Mouse (Mus musculus): Measurements from ENCODE around the gene Usp44. TPM values are rescaled to one million over a fixed set of nuclear protein-coding genes. Genes with fewer than 3 reads are reported as not detected.

Gene Usp44
- total RNA-seq, 2 experiments from 2014 or later: not detected

Other genes starting within 250 kb of the Usp44 start
- gene Snrpf, start 241.8 kb upstream of the Usp44 start, total RNA-seq (2021): 10 to 100 TPM; 15.3 to 17.3 TPM
- gene Ntn4, start 190.9 kb upstream of the Usp44 start, total RNA-seq (2021): 10 to 100 TPM; 14.7 to 15.2 TPM
- 100 to 1,000 TPM; 181 to 185 TPM for gene Metap2, start 65.5 kb downstream of the Usp44 start, total RNA-seq (2021)
- gene Vezt, start 204.3 kb downstream of the Usp44 start, total RNA-seq (2021): 10 to 100 TPM; 18.0 to 22.8 TPM
- 1 to 10 TPM; 5.1 to 5.8 TPM for gene Fgd6, start 204.4 kb downstream of the Usp44 start, total RNA-seq (2021)